9 mouse cellular contexts compared by ENCODE assay signal in the genomic region with DNA sequence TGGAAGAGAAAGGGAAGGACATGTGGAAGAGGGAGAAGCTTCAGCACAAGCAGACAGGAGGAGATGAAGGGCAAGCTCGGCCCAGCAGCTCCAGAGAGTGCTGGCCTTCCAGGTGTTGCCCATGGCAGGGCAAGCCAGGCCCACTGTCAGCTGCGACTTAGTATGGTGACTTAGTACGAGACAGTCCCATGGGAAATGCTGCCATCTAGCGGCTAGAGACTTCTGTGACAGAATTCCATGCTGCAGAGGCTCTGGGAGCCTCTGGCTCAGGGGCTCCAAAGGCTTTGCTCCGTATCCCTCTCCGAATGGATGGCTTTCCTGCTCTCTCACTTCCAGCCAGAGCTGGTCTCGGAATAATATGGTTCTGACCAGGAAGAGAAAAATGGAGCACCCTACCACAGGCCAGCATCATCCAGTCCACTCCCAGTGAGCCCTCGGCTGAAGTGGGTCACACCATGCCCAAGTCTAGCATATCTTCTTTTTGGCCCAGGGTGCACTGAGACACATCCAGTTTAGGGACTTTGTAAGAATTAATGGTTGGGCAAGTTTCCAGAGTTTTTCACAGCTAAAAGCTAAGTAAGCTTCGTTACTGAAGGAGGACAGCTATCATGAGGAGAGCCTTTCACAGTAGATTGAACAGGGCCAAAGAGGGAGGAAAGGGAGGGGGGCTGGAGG. TPM values are rescaled to one million over a fixed set of nuclear protein-coding genes. Genes with fewer than 3 reads are reported as not detected.
A peak's percentile ranks its signal among the peaks of the same experiment; 100 is the strongest.
DNase-seq lines count a peak whose midpoint lies in the region; ATAC-seq and TF ChIP-seq lines count a peak whose summit lies in the region.
"Had no signal": no experiment of that assay in that cellular context is flagged by ENCODE, and none has a peak within 500 bp of the region (broad histone marks: within the 10 kb centered on the region; RNA-seq: fewer than 3 reads in every experiment).

No protein-coding gene starts in this region.

- no peak for TF ChIP-seq POLR2A in bone marrow macrophage, adult 2 months (IDR thresholded peaks at IDR 0.05; ENCODE audit: borderline replicate concordance, low read depth, low read length)
- no peak for TF ChIP-seq POLR2A in embryonic fibroblast, embryonic 13.5 days (IDR thresholded peaks at IDR 0.05; ENCODE audit: low read depth, low read length)

- ATAC-seq in heart, embryonic 12.5 days (ENCODE audit: insufficient number of reproducible peaks, low FRiP score): 0 out of 2 replicates have a peak, but pooled peaks have one; percentile 43
- ATAC-seq in kidney, postnatal 0 days (replicated peaks; ENCODE audit: low FRiP score, low read depth): no peak; the same call in 1 of the 2 replicates
- peak; percentile 69 for ATAC-seq in liver, embryonic 11.5 days (replicated peaks; ENCODE audit: low FRiP score)
- ATAC-seq in neural tube, embryonic 11.5 days (ENCODE audit: insufficient read depth, low FRiP score, low TSS enrichment): peak; percentile 67; the same call in 1 of the 2 replicates
- peak; percentile 39; the same call in 1 of the 2 replicates for ATAC-seq in stomach, embryonic 16.5 days (ENCODE audit: insufficient read depth, low FRiP score)

- no peak overlapping the region for H3K9ac ChIP-seq in heart, embryonic 12.5 days
- no peak overlapping the region for H3K9ac ChIP-seq in kidney, postnatal 0 days (ENCODE audit: low read depth, low read length)
- no peak overlapping the region for H3K9ac ChIP-seq in liver, embryonic 11.5 days (ENCODE audit: low read depth, low read length)
- H3K9ac ChIP-seq in neural tube, embryonic 11.5 days (ENCODE audit: low read length): no peak overlapping the region
- no peak overlapping the region for H3K9ac ChIP-seq in stomach, embryonic 16.5 days (ENCODE audit: low read length)
- H3K9ac ChIP-seq: embryonic facial prominence, embryonic 12.5 days had no signal

- no peaks in the 10 kb centered on the region for H3K9me3 ChIP-seq in heart, embryonic 12.5 days (replicated peaks)
- no peaks in the 10 kb centered on the region for H3K9me3 ChIP-seq in kidney, postnatal 0 days (replicated peaks; ENCODE audit: low read length)
- H3K9me3 ChIP-seq in liver, embryonic 11.5 days (ENCODE audit: control insufficient read depth, low read length): no peaks in the 10 kb centered on the region
- no peaks in the 10 kb centered on the region for H3K9me3 ChIP-seq in neural tube, embryonic 11.5 days (ENCODE audit: control insufficient read depth, low read length)
- H3K9me3 ChIP-seq in stomach, embryonic 16.5 days (replicated peaks; ENCODE audit: control insufficient read depth, low read length): no peaks in the 10 kb centered on the region
- H3K9me3 ChIP-seq: embryonic facial prominence, embryonic 12.5 days had no signal

- H3ac ChIP-seq in C2C12 (ENCODE audit: control insufficient read depth, insufficient read length, low read depth): no peak overlapping the region

- no peak overlapping the region for H3K27ac ChIP-seq in bone marrow macrophage, adult 2 months (ENCODE audit: insufficient read depth, low read depth, low read length)
- H3K27ac ChIP-seq in embryonic fibroblast, embryonic 13.5 days (ENCODE audit: insufficient read depth, low read length): no peak overlapping the region
- no peak overlapping the region for H3K27ac ChIP-seq in heart, embryonic 12.5 days (ENCODE audit: poor library complexity, severe bottlenecking)
- H3K27ac ChIP-seq in kidney, postnatal 0 days: no peak overlapping the region
- H3K27ac ChIP-seq in liver, embryonic 11.5 days (ENCODE audit: low read depth, low read length): no peak overlapping the region
- H3K27ac ChIP-seq in neural tube, embryonic 11.5 days (ENCODE audit: low read depth, low read length): no peak overlapping the region
- H3K27ac ChIP-seq in stomach, embryonic 16.5 days (ENCODE audit: low read length): no peak overlapping the region
- H3K27ac ChIP-seq: embryonic facial prominence, embryonic 12.5 days had no signal

- peaks cover 2% of the 10 kb centered on the region; the same call in 1 of the 2 replicates for H3K4me1 ChIP-seq in bone marrow macrophage, adult 2 months (ENCODE audit: control insufficient read depth, insufficient read depth, low read length)
- H3K4me1 ChIP-seq in embryonic fibroblast, embryonic 13.5 days (ENCODE audit: control insufficient read depth, insufficient read depth, low read length): no peaks in the 10 kb centered on the region
- H3K4me1 ChIP-seq in heart, embryonic 12.5 days (replicated peaks): peaks cover 7% of the 10 kb centered on the region; the same call in 1 of the 2 replicates
- H3K4me1 ChIP-seq in kidney, postnatal 0 days (replicated peaks; ENCODE audit: insufficient read depth, low read length): no peaks in the 10 kb centered on the region
- H3K4me1 ChIP-seq in liver, embryonic 11.5 days (replicated peaks; ENCODE audit: control insufficient read depth, insufficient read depth, low read length): no peaks in the 10 kb centered on the region
- H3K4me1 ChIP-seq in neural tube, embryonic 11.5 days (ENCODE audit: control insufficient read depth, insufficient read depth, low read length): no peaks in the 10 kb centered on the region
- H3K4me1 ChIP-seq in stomach, embryonic 16.5 days (ENCODE audit: control insufficient read depth, insufficient read depth, low read length): peaks cover 5% of the 10 kb centered on the region
- H3K4me1 ChIP-seq: embryonic facial prominence, embryonic 12.5 days had no signal

- TF ChIP-seq CTCF in C2C12 (IDR thresholded peaks at IDR 0.05; ENCODE audit: control insufficient read depth, insufficient read depth, insufficient read length): peak; percentile 43
- TF ChIP-seq CTCF in bone marrow macrophage, adult 2 months (IDR thresholded peaks at IDR 0.05; ENCODE audit: low read depth, low read length): peak; percentile 66
- peak; percentile 56; the same call in 1 of the 2 replicates for TF ChIP-seq CTCF in embryonic fibroblast, embryonic 13.5 days (IDR thresholded peaks at IDR 0.05; ENCODE audit: borderline replicate concordance, insufficient read depth, low read length)
- peak; percentile 90 for TF ChIP-seq CTCF in kidney, postnatal 0 days (IDR thresholded peaks at IDR 0.05; ENCODE audit: low read depth)

- no peak overlapping the region for H3K4me2 ChIP-seq in heart, embryonic 12.5 days
- H3K4me2 ChIP-seq in kidney, postnatal 0 days (ENCODE audit: low read length): no peak overlapping the region
- no peak overlapping the region for H3K4me2 ChIP-seq in liver, embryonic 11.5 days
- no peak overlapping the region for H3K4me2 ChIP-seq in neural tube, embryonic 11.5 days (ENCODE audit: low read depth)
- H3K4me2 ChIP-seq in stomach, embryonic 16.5 days (ENCODE audit: low read depth, low read length): no peak overlapping the region
- H3K4me2 ChIP-seq: embryonic facial prominence, embryonic 12.5 days had no signal

- no peaks in the 10 kb centered on the region for H3K27me3 ChIP-seq in C2C12 (ENCODE audit: control insufficient read depth, insufficient read depth, insufficient read length)
- no peaks in the 10 kb centered on the region for H3K27me3 ChIP-seq in heart, embryonic 12.5 days (replicated peaks)
- H3K27me3 ChIP-seq in kidney, postnatal 0 days (ENCODE audit: insufficient read depth, low read length): no peaks in the 10 kb centered on the region
- no peaks in the 10 kb centered on the region for H3K27me3 ChIP-seq in liver, embryonic 11.5 days (replicated peaks; ENCODE audit: control insufficient read depth, insufficient read depth, low read length)
- no peaks in the 10 kb centered on the region for H3K27me3 ChIP-seq in neural tube, embryonic 11.5 days (ENCODE audit: control insufficient read depth, insufficient read depth, low read length)
- H3K27me3 ChIP-seq in stomach, embryonic 16.5 days (ENCODE audit: control insufficient read depth, insufficient read depth, low read length): no peaks in the 10 kb centered on the region
- H3K27me3 ChIP-seq: embryonic facial prominence, embryonic 12.5 days had no signal

- peaks cover 21% of the 10 kb centered on the region for H3K36me3 ChIP-seq in C2C12 (ENCODE audit: control insufficient read depth, insufficient read depth)
- peaks cover 58% of the 10 kb centered on the region for H3K36me3 ChIP-seq in heart, embryonic 12.5 days
- H3K36me3 ChIP-seq in kidney, postnatal 0 days (ENCODE audit: insufficient read depth, low read length): peaks cover 43% of the 10 kb centered on the region
- H3K36me3 ChIP-seq in liver, embryonic 11.5 days (ENCODE audit: control insufficient read depth, insufficient read depth, low read length): peaks cover 41% of the 10 kb centered on the region
- peaks cover 27% of the 10 kb centered on the region for H3K36me3 ChIP-seq in neural tube, embryonic 11.5 days (ENCODE audit: control insufficient read depth, insufficient read depth, low read length)
- H3K36me3 ChIP-seq in stomach, embryonic 16.5 days (ENCODE audit: control insufficient read depth, insufficient read depth, low read length): peaks cover 14% of the 10 kb centered on the region

- H3K79me3 ChIP-seq in C2C12 (ENCODE audit: low read depth): no peaks in the 10 kb centered on the region

- no peak overlapping the region for H3K4me3 ChIP-seq in C2C12 (ENCODE audit: insufficient read depth, poor library complexity, severe bottlenecking)
- H3K4me3 ChIP-seq in bone marrow macrophage, adult 2 months (ENCODE audit: insufficient read depth, low read length): no peak overlapping the region
- no peak overlapping the region for H3K4me3 ChIP-seq in embryonic fibroblast, embryonic 13.5 days (ENCODE audit: insufficient read depth, low read length)
- no peak overlapping the region for H3K4me3 ChIP-seq in heart, embryonic 12.5 days
- no peak overlapping the region for H3K4me3 ChIP-seq in kidney, postnatal 0 days (replicated peaks; ENCODE audit: low read depth, low read length)
- no peak overlapping the region for H3K4me3 ChIP-seq in liver, embryonic 11.5 days (ENCODE audit: low read depth, low read length)
- H3K4me3 ChIP-seq in neural tube, embryonic 11.5 days (ENCODE audit: low read depth, low read length): no peak overlapping the region
- no peak overlapping the region for H3K4me3 ChIP-seq in stomach, embryonic 16.5 days (replicated peaks; ENCODE audit: low read length)
- H3K4me3 ChIP-seq: embryonic facial prominence, embryonic 12.5 days had no signal

- H3K79me2 ChIP-seq in C2C12 (ENCODE audit: control insufficient read depth, insufficient read depth): no peaks in the 10 kb centered on the region

- WGBS in heart, embryonic 12.5 days: 35% methylated on average over 9 of the region's 9 CpGs
- 23% methylated on average over 9 of the region's 9 CpGs for WGBS in kidney, postnatal 0 days
- WGBS in liver, embryonic 11.5 days: 36% methylated on average over 9 of the region's 9 CpGs
- WGBS in neural tube, embryonic 11.5 days: 37% methylated on average over 9 of the region's 9 CpGs
- 24% methylated on average over 9 of the region's 9 CpGs for WGBS in stomach, embryonic 16.5 days

- peak; percentile 90 for DNase-seq in kidney, postnatal 0 days (ENCODE audit: low spot score)
- peak; percentile 75 for DNase-seq in liver, embryonic 11.5 days (ENCODE audit: low spot score)
- peak; percentile 80 for DNase-seq in neural tube, embryonic 11.5 days (ENCODE audit: low spot score)

RNA-seq across cellular contexts. Expression of a gene that starts 32.6 kb away (rescaled TPM):
- polyA plus RNA-seq in C2C12 (2012; fragmentation: generic; extraction: Trizol): 0.18 TPM
- polyA plus RNA-seq in bone marrow macrophage, adult 2 months (2012; ENCODE audit: insufficient read depth, insufficient read length, missing spikeins): not detected in 2 replicates
- 0.61 and 0.68 TPM in 2 replicates for polyA plus RNA-seq in embryonic fibroblast, embryonic 13.5 days (2011; ENCODE audit: insufficient read length, low read depth, missing spikeins)
- 0.95 and 1.3 TPM in 2 replicates for polyA plus RNA-seq in heart, embryonic 12.5 days (2016; fragmentation: Nextera tagmentation; extraction: Ambion mirVana)
- polyA plus RNA-seq in kidney, postnatal 0 days (2015; fragmentation: Nextera tagmentation; extraction: Ambion mirVana): 0.68 and 1.6 TPM in 2 replicates
- polyA plus RNA-seq in liver, embryonic 11.5 days (2014; fragmentation: Nextera tagmentation; extraction: Ambion mirVana): 0.29 and 0.43 TPM in 2 replicates
- polyA plus RNA-seq in neural tube, embryonic 11.5 days (2014; fragmentation: Nextera tagmentation; extraction: Ambion mirVana): 4.7 and 6.5 TPM in 2 replicates
- 0.52 and 0.70 TPM in 2 replicates for polyA plus RNA-seq in stomach, embryonic 16.5 days (2015; fragmentation: Nextera tagmentation; extraction: Ambion mirVana)

RNA-seq across cellular contexts. Expression of a gene that starts 58.5 kb away (rescaled TPM):
- 3.4 TPM for polyA plus RNA-seq in C2C12 (2012; fragmentation: generic; extraction: Trizol)
- polyA plus RNA-seq in bone marrow macrophage, adult 2 months (2012; ENCODE audit: insufficient read depth, insufficient read length, missing spikeins): 0.64 TPM in 1 of 2 replicates, not detected in the other
- 1.1 and 2.3 TPM in 2 replicates for polyA plus RNA-seq in embryonic fibroblast, embryonic 13.5 days (2011; ENCODE audit: insufficient read length, low read depth, missing spikeins)
- 0.14 and 0.27 TPM in 2 replicates for polyA plus RNA-seq in heart, embryonic 12.5 days (2016; fragmentation: Nextera tagmentation; extraction: Ambion mirVana)
- 0.82 and 1.4 TPM in 2 replicates for polyA plus RNA-seq in kidney, postnatal 0 days (2015; fragmentation: Nextera tagmentation; extraction: Ambion mirVana)
- 0.05 and 0.12 TPM in 2 replicates for polyA plus RNA-seq in liver, embryonic 11.5 days (2014; fragmentation: Nextera tagmentation; extraction: Ambion mirVana)
- polyA plus RNA-seq in neural tube, embryonic 11.5 days (2014; fragmentation: Nextera tagmentation; extraction: Ambion mirVana): 0.07 TPM in 1 of 2 replicates, not detected in the other
- 1.5 and 1.9 TPM in 2 replicates for polyA plus RNA-seq in stomach, embryonic 16.5 days (2015; fragmentation: Nextera tagmentation; extraction: Ambion mirVana)
